Mouse (Mus musculus) heart, postnatal 0 days (tissue): ENCODE results near the gene Cdt1. TPM values are rescaled to one million over a fixed set of nuclear protein-coding genes. Genes with fewer than 3 reads are reported as not detected.

Experiments
- ATAC-seq: fragments of 200-750 bp; cut with Nextera tagmentation; 2 replicates; pipeline ENCODE4 v1.8.0; 2017; ENCODE audit warnings: low read depth, moderate number of reproducible peaks, moderate library complexity; ENCODE audit not compliant: insufficient read depth
- DNase-seq: peaks from one replicate; pipeline ENCODE4 v3.0.0-alpha.2; 2016; ENCODE audit warnings: low spot score
- H3K27ac ChIP-seq: fragments of 300-500 bp; sonication (generic); 2 replicates; pipeline ENCODE4 v1.5.1; 2014; ENCODE audit warnings: low read depth, mild to moderate bottlenecking
- H3K27me3 ChIP-seq: fragments of 300-500 bp; sonication (generic); 2 replicates; pipeline ENCODE4 v1.6.1; 2014; ENCODE audit warnings: low read length, mixed read lengths; ENCODE audit not compliant: control insufficient read depth, insufficient read depth
- H3K36me3 ChIP-seq: fragments of 300-500 bp; sonication (generic); replicated peaks from 2 replicates; pipeline ENCODE4 v1.6.1; 2014; ENCODE audit warnings: low read length, mixed read lengths; ENCODE audit not compliant: control insufficient read depth, insufficient read depth
- H3K4me1 ChIP-seq: fragments of 300-500 bp; sonication (generic); 2 replicates; pipeline ENCODE4 v1.6.1; 2014; ENCODE audit warnings: antibody characterized with exemption; ENCODE audit not compliant: control insufficient read depth, insufficient read depth
- H3K4me2 ChIP-seq: fragments of 300-500 bp; sonication (generic); 2 replicates; pipeline ENCODE4 v1.6.1; 2014; ENCODE audit warnings: low read depth, mild to moderate bottlenecking, low read length, moderate library complexity
- H3K4me3 ChIP-seq: fragments of 300-500 bp; sonication (generic); 2 replicates; pipeline ENCODE4 v1.5.1; 2014; ENCODE audit warnings: low read depth, low read length
- H3K9ac ChIP-seq: fragments of 300-500 bp; sonication (generic); replicated peaks from 2 replicates; pipeline ENCODE4 v1.6.1; 2014; ENCODE audit warnings: low read depth, low read length, mixed read lengths
- H3K9me3 ChIP-seq: fragments of 300-500 bp; sonication (generic); replicated peaks from 2 replicates; pipeline ENCODE4 v1.6.1; 2016; ENCODE audit warnings: low read length; ENCODE audit not compliant: control insufficient read depth
- CTCF ChIP-seq: IDR thresholded peaks from 2 replicates; pipeline ENCODE4 v1.5.1; 2016; ENCODE audit warnings: antibody characterized with exemption, control low read depth, low read depth
- EP300 ChIP-seq: IDR thresholded peaks from 2 replicates; pipeline ENCODE4 v1.6.1; 2016; ENCODE audit warnings: antibody characterized with exemption, low read depth
- WGBS: fragments of 180-500 bp; shearing (Covaris S2); extraction: QIAGEN DNeasy Blood & Tissue Kit; methylation state at CpG from one replicate; pipeline ENCODE4 v1.1.7; 2014; 5-methylcytosine and 5-hydroxymethylcytosine counted together
- microRNA-seq: library from miRNA; unstranded; fragments of <30 nt; microRNA quantifications from one replicate; pipeline ENCODE4, GENCODE M21; 2016
- polyA plus RNA-seq: library from polyadenylated mRNA; unstranded; fragments of >200 nt; fragmentation: Nextera tagmentation; extraction: Ambion mirVana; gene quantifications from 2 replicates; pipeline ENCODE4 v1.2.1, GENCODE M21; 2015
- total RNA-seq: library from RNA; depleted of rRNA; stranded (reverse); fragments of >200 nt; gene quantifications from 2 replicates; pipeline ENCODE4 v1.2.3, GENCODE M21; 2014; ENCODE audit warnings: low replicate concordance; rRNA removed

Cdt1 gene
- total and polyA plus RNA-seq, 2 experiments from 2014 or later = 9.9 to 27.5 TPM

GRCm38 (mm10) chr8:122622727-122623126 lies 54.9 kb downstream of the Cdt1 start, which contains the start of gene Pabpn1l:
Pabpn1l (minus strand) TSS chr8:122622739.
- no peaks in the 10 kb centered on the region for H3K4me1 ChIP-seq
- WGBS = 70% methylated on average over 6 of the region's 6 CpGs
- no peaks in the 10 kb centered on the region for H3K36me3 ChIP-seq
- TF ChIP-seq CTCF (no peak), EP300 (no peak)
- H3K27me3 ChIP-seq = 0 out of 2 replicates have a peak, but pooled peaks cover 4% of the 10 kb centered on the region
- H3K4me3 ChIP-seq = no peak within 1 kb of the TSS
- ATAC-seq (no peak), DNase-seq (no peak)
- H3K4me2 ChIP-seq = no peak within 1 kb of the TSS
- H3K9me3 ChIP-seq = no peaks in the 10 kb centered on the region
- H3K9ac ChIP-seq = no peak within 1 kb of the TSS
- no peak within 1 kb of the TSS for H3K27ac ChIP-seq

Small RNAs within 50 kb of the gene (microRNA-seq; reads per million reads assigned to microRNA genes)
- not detected for gene Mir6396

Other genes with a start within 250 kb of the Cdt1 start
- gene Trhr2, start 207.3 kb upstream of the Cdt1 start, total RNA-seq = not detected in 2 replicates
- gene Trhr2, start 207.3 kb upstream of the Cdt1 start, polyA plus RNA-seq = not detected in 2 replicates
- 8.4 and 23.1 TPM in 2 replicates for gene Zc3h18, start 191.4 kb upstream of the Cdt1 start, total RNA-seq
- 13.9 and 14.4 TPM in 2 replicates for gene Zc3h18, start 191.4 kb upstream of the Cdt1 start, polyA plus RNA-seq
- gene Il17c, start 146.0 kb upstream of the Cdt1 start, total RNA-seq = not detected in 2 replicates
- gene Il17c, start 146.0 kb upstream of the Cdt1 start, polyA plus RNA-seq = not detected in 2 replicates
- 126 and 162 TPM in 2 replicates for gene Cyba, start 135.1 kb upstream of the Cdt1 start, total RNA-seq
- gene Cyba, start 135.1 kb upstream of the Cdt1 start, polyA plus RNA-seq = 159 and 160 TPM in 2 replicates
- gene Mvd, start 124.6 kb upstream of the Cdt1 start, total RNA-seq = 5.3 and 13.3 TPM in 2 replicates
- 11.4 and 11.7 TPM in 2 replicates for gene Mvd, start 124.6 kb upstream of the Cdt1 start, polyA plus RNA-seq
- gene Snai3, start 107.3 kb upstream of the Cdt1 start, total RNA-seq = 1.2 TPM in 1 of 2 replicates, not detected in the other
- 0.61 and 1.6 TPM in 2 replicates for gene Snai3, start 107.3 kb upstream of the Cdt1 start, polyA plus RNA-seq
- gene Rnf166, start 92.0 kb upstream of the Cdt1 start, total RNA-seq = 39.7 and 42.7 TPM in 2 replicates
- 39.4 and 45.9 TPM in 2 replicates for gene Rnf166, start 92.0 kb upstream of the Cdt1 start, polyA plus RNA-seq
- 19.5 and 28.4 TPM in 2 replicates for gene Ctu2, start 91.9 kb upstream of the Cdt1 start, total RNA-seq
- gene Ctu2, start 91.9 kb upstream of the Cdt1 start, polyA plus RNA-seq = 20.9 and 24.3 TPM in 2 replicates
- 87.0 and 92.7 TPM in 2 replicates for gene Piezo1, start 16.7 kb upstream of the Cdt1 start, total RNA-seq
- 8.0 and 10.1 TPM in 2 replicates for gene Piezo1, start 16.7 kb upstream of the Cdt1 start, polyA plus RNA-seq
- gene Aprt, start 8.9 kb downstream of the Cdt1 start, total RNA-seq = 106 and 112 TPM in 2 replicates
- gene Aprt, start 8.9 kb downstream of the Cdt1 start, polyA plus RNA-seq = 104 and 119 TPM in 2 replicates
- gene Galns, start 43.4 kb downstream of the Cdt1 start, total RNA-seq = 11.6 and 16.1 TPM in 2 replicates
- 5.7 and 7.2 TPM in 2 replicates for gene Galns, start 43.4 kb downstream of the Cdt1 start, polyA plus RNA-seq
- 3.1 and 5.2 TPM in 2 replicates for gene Trappc2l, start 43.6 kb downstream of the Cdt1 start, total RNA-seq
- gene Trappc2l, start 43.6 kb downstream of the Cdt1 start, polyA plus RNA-seq = 68.8 and 70.9 TPM in 2 replicates
- not detected in 2 replicates for gene Pabpn1l, start 54.7 kb downstream of the Cdt1 start, total RNA-seq
- not detected in 2 replicates for gene Pabpn1l, start 54.7 kb downstream of the Cdt1 start, polyA plus RNA-seq
- 1.1 and 3.6 TPM in 2 replicates for gene Cbfa2t3, start 131.1 kb downstream of the Cdt1 start, total RNA-seq
- 4.3 and 4.4 TPM in 2 replicates for gene Cbfa2t3, start 131.1 kb downstream of the Cdt1 start, polyA plus RNA-seq
- gene Acsf3, start 207.5 kb downstream of the Cdt1 start, total RNA-seq = 17.7 and 22.6 TPM in 2 replicates
- gene Acsf3, start 207.5 kb downstream of the Cdt1 start, polyA plus RNA-seq = 18.1 and 19.3 TPM in 2 replicates